Mouse (Mus musculus): ENCODE data around the gene Tlx2. TPM values are rescaled to one million over a fixed set of nuclear protein-coding genes. Genes with fewer than 3 reads are reported as not detected.

The Tlx2 gene
- total RNA-seq, 2 experiments from 2014 or later, result not detected

- DNase-seq, result no peak
- intact Hi-C loops (cut with DNase I), result no loop called here
Observed at GRCm38 (mm10) chr6:83065995-83066394, 4.1 kb downstream of the Tlx2 start.

GRCm38 (mm10) chr6:83058725-83059124, 11.4 kb downstream of the Tlx2 start:
- no peak for DNase-seq
- intact Hi-C loops (cut with DNase I), result no loop called here

- DNase-seq, result no peak
- intact Hi-C loops (cut with DNase I), result no loop called here
Observed at GRCm38 (mm10) chr6:83057790-83058189, 12.3 kb downstream of the Tlx2 start, which contains the start of gene Dqx1. Gene Dqx1, plus strand, starts transcription at chr6:83057844.

GRCm38 (mm10) chr6:83054871-83055431, 15.1 kb downstream of the Tlx2 start, which contains the start of gene Htra2:
Gene Htra2, minus strand, starts transcription at chr6:83055273.
- intact Hi-C loops (cut with DNase I), result loop anchor here (1.0 kb wide), 2 partner anchors 46 to 57 kb away; partner anchors contain the start of genes Ccdc142 and Gm42688
- no peak for DNase-seq

GRCm38 (mm10) chr6:83054074-83054851, 15.8 kb downstream of the Tlx2 start, which contains the start of gene Aup1:
Gene Aup1, plus strand, starts transcription at chr6:83054521.
- DNase-seq, result peak; percentile 94 to 95
- intact Hi-C loops (cut with DNase I), result loop anchor here (1.0 kb wide), 2 partner anchors 47 to 56 kb away; partner anchors contain the start of genes Ccdc142 and Gm42688

- no peak for DNase-seq
- intact Hi-C loops (cut with DNase I), result no loop called here
Observed at GRCm38 (mm10) chr6:83053136-83053960, 16.7 kb downstream of the Tlx2 start.

GRCm38 (mm10) chr6:83049367-83049766, 20.7 kb downstream of the Tlx2 start:
- intact Hi-C loops (cut with DNase I), result no loop called here
- DNase-seq, result no peak

GRCm38 (mm10) chr6:83044742-83045141, 25.4 kb downstream of the Tlx2 start:
- intact Hi-C loops (cut with DNase I), result no loop called here
- DNase-seq, result peak in 1 of 2 experiments; percentile 23

- DNase-seq, result no peak
- intact Hi-C loops (cut with DNase I), result no loop called here
Observed at GRCm38 (mm10) chr6:83043993-83044392, 26.1 kb downstream of the Tlx2 start.

- intact Hi-C loops (cut with DNase I), result no loop called here
- DNase-seq, result no peak
Observed at GRCm38 (mm10) chr6:83043561-83043960, 26.5 kb downstream of the Tlx2 start.

GRCm38 (mm10) chr6:83040601-83041000, 29.5 kb downstream of the Tlx2 start:
- intact Hi-C loops (cut with DNase I), result no loop called here
- no peak for DNase-seq

GRCm38 (mm10) chr6:83038496-83039012, 31.5 kb downstream of the Tlx2 start:
- peak; percentile 88 to 93 for DNase-seq
- intact Hi-C loops (cut with DNase I), result no loop called here

- intact Hi-C loops (cut with DNase I), result no loop called here
Observed at GRCm38 (mm10) chr6:83037188-83037587, 32.9 kb downstream of the Tlx2 start.

GRCm38 (mm10) chr6:83034463-83035055, 35.5 kb downstream of the Tlx2 start:
- intact Hi-C loops (cut with DNase I), result loop anchor here (5.0 kb wide), 1 partner anchor 37 kb away; no protein-coding TSS in a partner anchor
- DNase-seq, result no peak

More at GRCm38 (mm10) chr6:83037188-83037587, 32.9 kb downstream of the Tlx2 start:
- DNase-seq, result no peak

- intact Hi-C loops (cut with DNase I), result loop anchor here (5.0 kb wide), 1 partner anchor 36 kb away; no protein-coding TSS in a partner anchor
- DNase-seq, result peak; percentile 75 to 78
Observed at GRCm38 (mm10) chr6:83033249-83034185, 36.6 kb downstream of the Tlx2 start, which contains the start of the genes Dok1 and Loxl3. Gene Dok1, minus strand, starts transcription at chr6:83033471. Gene Loxl3, plus strand, starts transcription at chr6:83034173.

GRCm38 (mm10) chr6:83032769-83033191, 37.3 kb downstream of the Tlx2 start:
- peak; percentile 43 to 45 for DNase-seq

GRCm38 (mm10) chr6:83031921-83032590, 38.0 kb downstream of the Tlx2 start:
- DNase-seq, result no peak
- intact Hi-C loops (cut with DNase I), result loop anchor here (5.0 kb wide), 1 partner anchor 35 kb away; no protein-coding TSS in a partner anchor

More at GRCm38 (mm10) chr6:83032769-83033191, 37.3 kb downstream of the Tlx2 start:
- intact Hi-C loops (cut with DNase I), result loop anchor here (5.0 kb wide), 1 partner anchor 35 kb away; no protein-coding TSS in a partner anchor

GRCm38 (mm10) chr6:83031111-83031510, 39.0 kb downstream of the Tlx2 start:
- intact Hi-C loops (cut with DNase I), result loop anchor here (5.0 kb wide), 1 partner anchor 34 kb away; no protein-coding TSS in a partner anchor
- no peak for DNase-seq

All from heart, postnatal 14 days (tissue).